In the genomic region with DNA sequence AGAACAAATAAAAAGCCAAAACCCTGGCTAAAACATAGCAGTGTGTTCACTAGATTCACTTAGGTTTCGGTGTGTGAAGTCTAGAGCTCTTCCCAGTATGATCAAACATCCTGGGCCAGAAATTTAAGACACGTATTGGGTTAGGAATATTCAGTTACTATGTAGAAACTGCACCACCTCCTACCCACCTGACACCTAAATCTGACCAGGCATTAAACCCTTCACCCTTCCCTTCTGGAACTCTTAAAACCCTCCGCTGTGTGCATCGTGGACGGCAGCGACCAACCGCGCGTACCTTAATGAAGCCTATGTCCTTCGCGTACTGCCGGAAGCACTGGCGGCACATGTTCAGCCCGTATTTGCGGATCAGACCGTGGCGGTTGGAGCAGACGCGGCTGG, we compare ENCODE assay signal across 8 mouse cellular contexts. TPM values are rescaled to one million over a fixed set of nuclear protein-coding genes. Genes with fewer than 3 reads are reported as not detected.
DNase-seq lines count a peak whose midpoint lies in the region; ATAC-seq and TF ChIP-seq lines count a peak whose summit lies in the region.

No protein-coding gene starts in this region.

- under 1% methylated on average over 19 of the region's 19 CpGs for WGBS in hindbrain, postnatal 0 days

- H3K4me1 ChIP-seq in hindbrain, postnatal 0 days (ENCODE audit: insufficient read depth, low read length): no peaks in the 10 kb centered on the region

- no peak for TF ChIP-seq POLR2A in myocyte (IDR thresholded peaks at IDR 0.05; ENCODE audit: insufficient read length, low read depth)

- H3K36me3 ChIP-seq in hindbrain, postnatal 0 days (ENCODE audit: insufficient read depth, low read length): peaks cover 11% of the 10 kb centered on the region; the same call in 1 of the 2 replicates
- peaks cover 23% of the 10 kb centered on the region for H3K36me3 ChIP-seq in myocyte (ENCODE audit: control insufficient read depth, insufficient read depth)

- H3K27me3 ChIP-seq in hindbrain, postnatal 0 days (ENCODE audit: insufficient read depth, low read length): no peaks in the 10 kb centered on the region
- no peaks in the 10 kb centered on the region for H3K27me3 ChIP-seq in myocyte (ENCODE audit: control insufficient read depth, insufficient read depth, insufficient read length)

- H3ac ChIP-seq in myocyte (ENCODE audit: control insufficient read depth, insufficient read length): peak overlapping the region; percentile 97

- H3K9ac ChIP-seq in hindbrain, postnatal 0 days (replicated peaks; ENCODE audit: low read length): peak overlapping the region; percentile 85

- no peak for DNase-seq in layer of hippocampus, adult 2 months (ENCODE audit: low spot score in 2 of 2)
- no peak for DNase-seq in layer of hippocampus, adult 9-10 months (ENCODE audit: low spot score)
- DNase-seq in c-Kit-negative CD71-positive TER-119-positive erythroid progenitor cells, embryonic 14.5 days (ENCODE audit: low read depth, low spot score): peak; percentile 30
- peak; percentile 31 for DNase-seq in hindbrain, postnatal 0 days (ENCODE audit: low spot score)
- no peak for DNase-seq in ovary, postnatal 10 days (ENCODE audit: low spot score)
- DNase-seq in thymus, postnatal 25 days: no peak
- no peak for DNase-seq in kidney, adult 9 months

- no peak for TF ChIP-seq CTCF in layer of hippocampus, adult 2 months (conservative IDR thresholded peaks at IDR 0.05)
- TF ChIP-seq CTCF in hindbrain, postnatal 0 days (IDR thresholded peaks at IDR 0.05; ENCODE audit: low read depth): no peak

- no peaks in the 10 kb centered on the region for H3K9me3 ChIP-seq in hindbrain, postnatal 0 days (ENCODE audit: low read length)

- H3K4me3 ChIP-seq in layer of hippocampus, adult 2 months: peak overlapping the region; percentile 76
- peak overlapping the region; percentile 71 for H3K4me3 ChIP-seq in hindbrain, postnatal 0 days (ENCODE audit: low read length)
- H3K4me3 ChIP-seq in myocyte: peak overlapping the region; percentile 69

- H3K79me2 ChIP-seq in myocyte (ENCODE audit: control insufficient read depth, insufficient read depth): peaks cover 15% of the 10 kb centered on the region

- peak; percentile 1; the same call in 1 of the 2 replicates for ATAC-seq in hindbrain, postnatal 0 days

- H3K4me2 ChIP-seq in hindbrain, postnatal 0 days (ENCODE audit: low read depth, low read length): peak overlapping the region; percentile 77
- H3K4me2 ChIP-seq in myocyte (ENCODE audit: low read depth): peak overlapping the region; percentile 90

- H3K27ac ChIP-seq in layer of hippocampus, adult 2 months: peak overlapping the region; percentile 95
- H3K27ac ChIP-seq in hindbrain, postnatal 0 days: peak overlapping the region; percentile 96

TF ChIP-seq in myocyte, 11 proteins besides CTCF, POLR2A, EP300 and RAD21:
- TF ChIP-seq REST (IDR thresholded peaks at IDR 0.05; ENCODE audit: insufficient read depth, insufficient read length) (no peak), MYOG (IDR thresholded peaks at IDR 0.05; ENCODE audit: control insufficient read depth in 1 of 3, insufficient read depth in 1 of 3, insufficient read length in 2 of 3, low read depth in 2 of 3) (no peak), MYOD1 (IDR thresholded peaks at IDR 0.05; ENCODE audit: control insufficient read depth in 1 of 3, insufficient read length in 2 of 3, low read depth in 2 of 3) (no peak), USF1 (IDR thresholded peaks at IDR 0.05; ENCODE audit: low read depth) (no peak), CEBPB (IDR thresholded peaks at IDR 0.05; ENCODE audit: insufficient read depth, poor library complexity, severe bottlenecking) (no peak), TCF3 (IDR thresholded peaks at IDR 0.05; ENCODE audit: insufficient read length, low read depth) (no peak), TCF12 (IDR thresholded peaks at IDR 0.05; ENCODE audit: insufficient read depth, poor library complexity, severe bottlenecking) (no peak), POLR2AphosphoS2 (IDR thresholded peaks at IDR 0.05; ENCODE audit: insufficient read length, low read depth) (no peak), MAX (IDR thresholded peaks at IDR 0.05; ENCODE audit: low read depth) (no peak), SRF (IDR thresholded peaks at IDR 0.05; ENCODE audit: control insufficient read depth, insufficient read length, low read depth) (no peak), E2F4 (IDR thresholded peaks at IDR 0.05; ENCODE audit: insufficient read depth) (no peak)

RNA-seq across cellular contexts. Expression of gene Rps29, which starts 0.6 kb away (rescaled TPM):
- 1,000 to 10,000 TPM; 1,229 to 1,249 TPM for total RNA-seq in layer of hippocampus, adult 2 months (2021)
- total RNA-seq in hindbrain, postnatal 0 days (2014; rRNA removed): 56.4 and 153 TPM in 2 replicates
- polyA plus RNA-seq in hindbrain, postnatal 0 days (2015; fragmentation: Nextera tagmentation; extraction: Ambion mirVana): 1,492 and 1,507 TPM in 2 replicates
- 6,498 TPM for polyA plus RNA-seq in myocyte (2012; fragmentation: generic; extraction: Trizol)

RNA-seq across cellular contexts. Expression of gene Lrr1, which starts 10.2 kb away (rescaled TPM):
- total RNA-seq in layer of hippocampus, adult 2 months (2021): not detected
- 0.37 and 0.86 TPM in 2 replicates for total RNA-seq in hindbrain, postnatal 0 days (2014; rRNA removed)
- 3.4 and 3.6 TPM in 2 replicates for polyA plus RNA-seq in hindbrain, postnatal 0 days (2015; fragmentation: Nextera tagmentation; extraction: Ambion mirVana)
- polyA plus RNA-seq in myocyte (2012; fragmentation: generic; extraction: Trizol): 5.1 TPM

RNA-seq across cellular contexts. Expression of gene Rpl36al, which starts 25.5 kb away (rescaled TPM):
- 100 to 1,000 TPM; 184 to 187 TPM for total RNA-seq in layer of hippocampus, adult 2 months (2021)
- 80.6 and 99.1 TPM in 2 replicates for total RNA-seq in hindbrain, postnatal 0 days (2014; rRNA removed)
- polyA plus RNA-seq in hindbrain, postnatal 0 days (2015; fragmentation: Nextera tagmentation; extraction: Ambion mirVana): 417 and 430 TPM in 2 replicates
- polyA plus RNA-seq in myocyte (2012; fragmentation: generic; extraction: Trizol): 880 TPM

RNA-seq across cellular contexts. Expression of gene Mgat2, which starts 25.6 kb away (rescaled TPM):
- total RNA-seq in layer of hippocampus, adult 2 months (2021): 10 to 100 TPM; 25.6 to 28.2 TPM
- total RNA-seq in hindbrain, postnatal 0 days (2014; rRNA removed): 64.6 and 71.1 TPM in 2 replicates
- 39.7 and 42.2 TPM in 2 replicates for polyA plus RNA-seq in hindbrain, postnatal 0 days (2015; fragmentation: Nextera tagmentation; extraction: Ambion mirVana)
- polyA plus RNA-seq in myocyte (2012; fragmentation: generic; extraction: Trizol): 20.7 TPM

RNA-seq across cellular contexts. Expression of gene Gm49383, which starts 38.5 kb away (rescaled TPM):
- 1 to 10 TPM; 3.8 to 4.1 TPM for total RNA-seq in layer of hippocampus, adult 2 months (2021)
- total RNA-seq in hindbrain, postnatal 0 days (2014; rRNA removed): 2.0 and 4.7 TPM in 2 replicates
- polyA plus RNA-seq in hindbrain, postnatal 0 days (2015; fragmentation: Nextera tagmentation; extraction: Ambion mirVana): 11.4 and 13.3 TPM in 2 replicates
- 2.6 TPM for polyA plus RNA-seq in myocyte (2012; fragmentation: generic; extraction: Trizol)

Comparison
In these comparisons a context has a peak if more than half of its experiments do, and no peak if none do; other contexts are left out.
1. DNase-seq: peak in c-Kit-negative CD71-positive TER-119-positive erythroid progenitor cells, embryonic 14.5 days (single experiment) and hindbrain, postnatal 0 days (single experiment); none in layer of hippocampus, adult 2 months (0 of 2), layer of hippocampus, adult 9-10 months (single experiment), ovary, postnatal 10 days (single experiment), thymus, postnatal 25 days (single experiment) and kidney, adult 9 months (single experiment).
2. Peak in every context shown above with its lines, with median percentiles within 50 percentile points of each other: H3K4me3 ChIP-seq.